Mouse (Mus musculus) liver, embryonic 13.5 days (tissue): ENCODE measurements around the gene Tssk4. TPM values are rescaled to one million over a fixed set of nuclear protein-coding genes. Genes with fewer than 3 reads are reported as not detected.

ENCODE experiments used
- ATAC-seq: fragments of 200-750 bp; cut with Nextera tagmentation; 2 replicates; pipeline ENCODE4 v1.8.0; 2017; ENCODE audit warnings: low read depth, mild to moderate bottlenecking, moderate number of reproducible peaks, moderate library complexity
- DNase-seq: peaks from one replicate; pipeline ENCODE4 v3.0.0; 2022
- H3K27ac ChIP-seq: fragments of 300-500 bp; sonication (generic); 2 replicates; pipeline ENCODE4 v1.5.1; 2015; ENCODE audit warnings: moderate library complexity, mild to moderate bottlenecking, inconsistent platforms
- H3K27me3 ChIP-seq: fragments of 300-500 bp; sonication (generic); 2 replicates; pipeline ENCODE4 v1.6.1; 2015; ENCODE audit warnings: mild to moderate bottlenecking, inconsistent platforms
- H3K36me3 ChIP-seq: fragments of 300-500 bp; sonication (generic); 2 replicates; pipeline ENCODE4 v1.6.1; 2015; ENCODE audit warnings: mild to moderate bottlenecking, inconsistent platforms
- H3K4me1 ChIP-seq: fragments of 300-500 bp; sonication (generic); replicated peaks from 2 replicates; pipeline ENCODE4 v1.6.1; 2015; ENCODE audit warnings: inconsistent platforms
- H3K4me2 ChIP-seq: fragments of 300-500 bp; sonication (generic); 2 replicates; pipeline ENCODE4 v1.6.1; 2015; ENCODE audit warnings: inconsistent platforms, mild to moderate bottlenecking, moderate library complexity
- H3K4me3 ChIP-seq: fragments of 300-500 bp; sonication (generic); replicated peaks from 2 replicates; pipeline ENCODE4 v1.5.1; 2015; ENCODE audit warnings: mild to moderate bottlenecking, inconsistent platforms
- H3K9ac ChIP-seq: fragments of 300-500 bp; sonication (generic); 2 replicates; pipeline ENCODE4 v1.6.1; 2015; ENCODE audit warnings: mild to moderate bottlenecking, inconsistent platforms
- H3K9me3 ChIP-seq: fragments of 300-500 bp; sonication (generic); replicated peaks from 2 replicates; pipeline ENCODE4 v1.6.1; 2016; ENCODE audit warnings: inconsistent platforms
- WGBS: fragments of 180-500 bp; shearing (Covaris S2); methylation state at CpG from one replicate; pipeline ENCODE4 v1.1.7; 2015; ENCODE audit not compliant: insufficient replicate concordance; 5-methylcytosine and 5-hydroxymethylcytosine counted together
- polyA plus RNA-seq: library from polyadenylated mRNA; unstranded; fragments of >200 nt; fragmentation: Nextera tagmentation; extraction: Ambion mirVana; gene quantifications from 2 replicates; pipeline ENCODE4 v1.2.1, GENCODE M21; 2015

Gene Tssk4
- polyA plus RNA-seq, 1 experiment from 2014 or later, result 0.27 TPM

- 17% methylated on average over 22 of the region's 22 CpGs for WGBS
- DNase-seq (peak; percentile 66), ATAC-seq (peak; percentile 56)
- peak overlapping the region; percentile 47 for H3K27ac ChIP-seq
- H3K4me3 ChIP-seq, result peak overlapping the region; percentile 51
- H3K27me3 ChIP-seq, result no peaks in the 10 kb centered on the region
- peaks cover 57% of the 10 kb centered on the region for H3K4me1 ChIP-seq
- no peaks in the 10 kb centered on the region for H3K36me3 ChIP-seq
- H3K4me2 ChIP-seq, result peak overlapping the region; percentile 77
- no peaks in the 10 kb centered on the region for H3K9me3 ChIP-seq
- peak overlapping the region; percentile 62 for H3K9ac ChIP-seq
These were observed 31.3 kb upstream of the Tssk4 start for GRCm38 (mm10) chr14:55618486-55619195.

DNA sequence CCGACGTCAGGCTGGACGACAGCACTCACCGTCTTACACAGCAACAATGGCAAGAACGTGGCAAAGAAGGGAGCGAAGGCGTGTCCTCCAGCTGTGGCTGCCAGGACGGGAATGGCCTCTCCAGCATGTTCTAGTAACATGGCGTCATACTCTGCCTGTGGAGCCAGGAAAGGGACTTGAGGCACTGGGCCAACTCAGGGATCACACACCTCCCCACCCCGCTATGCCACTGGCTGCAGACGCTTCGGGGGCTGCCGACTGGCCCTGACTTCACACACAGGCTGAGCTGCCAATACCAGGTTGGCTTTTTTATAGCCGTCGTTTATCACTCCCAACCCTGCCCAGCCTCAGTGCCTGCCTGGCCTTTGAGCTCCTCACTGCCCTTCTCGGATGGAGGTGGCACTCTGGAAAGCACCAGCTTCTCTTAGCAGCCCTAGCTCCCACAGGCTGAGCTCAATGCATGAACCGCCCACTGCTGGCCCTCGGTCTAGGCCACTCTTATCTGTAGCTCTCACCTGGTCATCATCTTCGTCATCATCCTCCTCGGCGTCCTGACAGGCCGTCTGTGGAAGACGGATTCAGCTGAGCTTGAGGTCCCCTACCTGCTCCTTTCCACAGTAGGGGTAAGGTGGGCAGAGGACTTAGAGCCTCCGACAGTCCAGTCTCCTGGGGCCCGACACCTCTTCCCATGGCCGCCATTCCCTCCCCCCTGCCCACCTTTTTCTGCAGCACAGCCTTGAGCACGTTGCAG, 21.7 kb upstream of the Tssk4 start:
- H3K36me3 ChIP-seq, result peaks cover 94% of the 10 kb centered on the region
- DNase-seq (no peak), ATAC-seq (peak; percentile 55)
- no peaks in the 10 kb centered on the region for H3K27me3 ChIP-seq
- H3K9ac ChIP-seq, result no peak overlapping the region
- H3K4me2 ChIP-seq, result no peak overlapping the region
- H3K9me3 ChIP-seq, result no peaks in the 10 kb centered on the region
- peaks cover 17% of the 10 kb centered on the region for H3K4me1 ChIP-seq
- H3K4me3 ChIP-seq, result no peak overlapping the region
- no peak overlapping the region; the same call in 1 of the 2 replicates for H3K27ac ChIP-seq
- WGBS, result 73% methylated on average over 27 of the region's 27 CpGs

DNA sequence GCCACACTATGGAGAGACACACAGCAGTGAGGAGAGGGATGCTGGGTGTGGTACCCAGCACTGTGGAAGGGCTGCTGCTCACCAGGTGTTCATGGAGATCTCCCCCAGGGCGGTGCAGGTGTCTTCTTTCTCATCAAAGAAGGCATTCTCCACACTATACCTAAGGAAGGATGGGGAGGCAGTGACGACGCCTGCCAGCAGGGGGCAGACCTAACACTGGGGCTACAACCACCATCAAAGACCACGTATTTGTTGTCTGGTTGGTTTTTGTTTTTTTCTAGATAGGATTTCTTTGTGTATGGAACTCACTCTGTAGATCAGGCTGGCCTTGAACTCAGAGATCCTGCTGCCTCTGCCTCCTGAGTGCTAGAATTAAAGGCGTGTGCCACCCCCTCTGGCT, 20.7 kb upstream of the Tssk4 start:
- ATAC-seq (no peak), DNase-seq (peak; percentile 40)
- WGBS, result 42% methylated on average over 5 of the region's 5 CpGs

DNA sequence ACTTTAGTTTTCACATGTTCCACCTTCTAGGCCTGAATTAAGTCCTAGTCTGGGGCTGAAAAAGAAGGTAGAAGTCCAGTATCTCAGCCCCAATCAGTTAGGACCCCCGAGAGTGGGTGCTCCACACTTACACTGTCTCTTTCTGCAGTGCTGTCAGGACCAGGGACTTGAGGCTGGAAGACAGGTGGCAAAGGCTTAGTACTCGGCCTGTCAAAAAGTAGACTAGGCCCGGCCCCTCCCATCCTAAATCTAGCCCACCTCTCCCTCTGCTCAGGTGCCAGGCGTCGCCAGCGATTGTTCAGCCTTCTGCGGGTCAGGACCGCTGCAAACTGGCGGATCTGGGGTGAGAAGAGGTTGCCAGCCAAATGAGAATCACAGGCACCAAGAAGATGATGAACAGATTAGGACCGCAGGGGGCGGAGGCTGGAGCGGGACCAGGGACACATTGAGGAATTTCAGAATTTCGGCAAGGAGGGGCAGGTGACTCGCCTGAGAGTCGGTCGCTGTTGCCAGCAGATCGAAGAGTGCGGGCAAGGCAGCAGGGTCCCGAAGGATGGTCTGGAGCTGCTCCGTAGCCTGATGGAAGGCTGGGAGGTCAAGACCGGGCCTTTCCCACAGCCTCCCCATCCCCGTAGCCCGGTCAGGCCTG, 15.0 kb upstream of the Tssk4 start:
- ATAC-seq (peak; percentile 39), DNase-seq (no peak)
- Histone ChIP-seq H3K9me3 (no peaks in the 10 kb centered on the region), H3K27ac (peak overlapping the region; percentile 67), H3K27me3 (no peaks in the 10 kb centered on the region), H3K4me1 (peaks cover 27% of the 10 kb centered on the region), H3K4me2 (peak overlapping the region; percentile 96), H3K36me3 (peaks cover 83% of the 10 kb centered on the region), H3K4me3 (peak overlapping the region; percentile 70), H3K9ac (peak overlapping the region; percentile 76)
- 3% methylated on average over 23 of the region's 23 CpGs for WGBS

More for the DNA sequence above, 20.7 kb upstream of the Tssk4 start:
- H3K27me3 ChIP-seq, result no peaks in the 10 kb centered on the region
- H3K4me1 ChIP-seq, result peaks cover 22% of the 10 kb centered on the region
- no peak overlapping the region for H3K27ac ChIP-seq
- no peak overlapping the region for H3K4me3 ChIP-seq
- H3K9me3 ChIP-seq, result no peaks in the 10 kb centered on the region
- no peak overlapping the region for H3K9ac ChIP-seq
- H3K36me3 ChIP-seq, result peaks cover 99% of the 10 kb centered on the region
- H3K4me2 ChIP-seq, result no peak overlapping the region

GRCm38 (mm10) chr14:55635523-55636007, 14.4 kb upstream of the Tssk4 start, which contains the start of gene Ipo4:
TSS of gene Ipo4 (minus strand) at chr14:55635957.
- no peaks in the 10 kb centered on the region for H3K9me3 ChIP-seq
- H3K4me3 ChIP-seq, result peak within 1 kb of the TSS; percentile 70
- ATAC-seq (peak; percentile 79), DNase-seq (peak; percentile 68)
- peak within 1 kb of the TSS; percentile 76 for H3K9ac ChIP-seq
- H3K27me3 ChIP-seq, result no peaks in the 10 kb centered on the region
- peak within 1 kb of the TSS; percentile 67 for H3K27ac ChIP-seq
- peak within 1 kb of the TSS; percentile 96 for H3K4me2 ChIP-seq
- WGBS, result 1% methylated on average over 33 of the region's 33 CpGs
- H3K4me1 ChIP-seq, result peaks cover 32% of the 10 kb centered on the region
- H3K36me3 ChIP-seq, result peaks cover 83% of the 10 kb centered on the region

DNA sequence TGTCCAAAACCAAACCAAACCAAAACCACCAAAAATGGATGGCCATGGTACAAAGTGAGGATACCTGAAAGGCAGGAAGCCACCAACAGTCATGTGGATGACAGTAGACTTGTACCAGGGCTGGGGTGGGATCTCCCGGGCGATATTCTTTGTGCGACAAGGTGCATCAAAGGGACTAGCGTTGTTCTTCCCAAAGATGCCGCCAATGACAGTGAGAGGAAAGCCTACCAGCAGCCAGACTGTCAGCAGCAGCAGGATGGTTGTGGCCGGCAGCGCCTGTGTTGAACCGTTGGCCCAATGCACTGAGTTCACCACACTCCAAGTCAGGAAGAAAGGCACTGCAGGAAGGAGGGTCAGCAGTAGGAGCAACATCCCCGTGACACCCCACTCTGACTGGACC, 12.2 kb upstream of the Tssk4 start, which contains the start of gene Gm49378:
TSS of gene Gm49378 (minus strand) at position 101 of the 400 bp plus-strand sequence.
- no peak for DNase-seq
- ATAC-seq, result no peak
- H3K4me2 ChIP-seq, result no peak within 1 kb of the TSS
- no peaks in the 10 kb centered on the region for H3K27me3 ChIP-seq
- no peak within 1 kb of the TSS for H3K4me3 ChIP-seq
- peaks cover 73% of the 10 kb centered on the region for H3K36me3 ChIP-seq
- H3K9ac ChIP-seq, result no peak within 1 kb of the TSS
- H3K9me3 ChIP-seq, result no peaks in the 10 kb centered on the region
- 92% methylated on average over 9 of the region's 9 CpGs for WGBS
- no peak within 1 kb of the TSS; the same call in 1 of the 2 replicates for H3K27ac ChIP-seq
- H3K4me1 ChIP-seq, result peaks cover 52% of the 10 kb centered on the region

DNA sequence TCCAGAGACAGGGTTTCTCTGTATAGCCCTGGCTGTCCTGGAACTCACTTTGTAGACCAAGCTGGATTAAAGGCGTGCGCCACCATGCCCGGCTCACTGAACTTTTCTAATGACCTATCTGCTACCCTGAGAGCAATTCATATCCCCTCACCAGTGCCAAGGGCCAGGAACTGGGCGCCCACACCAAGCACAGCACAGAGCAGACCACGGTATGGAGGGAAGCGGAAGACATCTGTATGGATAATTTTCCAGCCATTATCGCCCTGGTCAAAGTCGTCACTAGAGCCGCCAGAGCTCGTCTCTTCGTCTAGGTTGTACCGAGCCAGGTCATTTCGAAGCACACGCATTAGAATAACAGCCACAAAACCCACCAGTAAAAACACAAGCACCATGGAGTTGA, 9.2 kb upstream of the Tssk4 start:
- ATAC-seq, result no peak

GRCm38 (mm10) chr14:55641291-55641690, 8.7 kb upstream of the Tssk4 start:
- Histone ChIP-seq H3K9me3 (no peaks in the 10 kb centered on the region), H3K4me2 (peak overlapping the region; percentile 88), H3K27me3 (no peaks in the 10 kb centered on the region), H3K9ac (no peak overlapping the region), H3K27ac (no peak overlapping the region), H3K4me3 (peak overlapping the region; percentile 86; the same call in 1 of the 2 replicates), H3K36me3 (peaks cover 59% of the 10 kb centered on the region), H3K4me1 (peaks cover 51% of the 10 kb centered on the region)
- DNase-seq (no peak), ATAC-seq (no peak)
- 86% methylated on average over 13 of the region's 13 CpGs for WGBS

More for the DNA sequence above, 9.2 kb upstream of the Tssk4 start:
- no peak for DNase-seq
- Histone ChIP-seq H3K4me3 (no peak overlapping the region), H3K4me1 (peaks cover 50% of the 10 kb centered on the region), H3K36me3 (peaks cover 59% of the 10 kb centered on the region), H3K27ac (no peak overlapping the region), H3K27me3 (no peaks in the 10 kb centered on the region), H3K9me3 (no peaks in the 10 kb centered on the region), H3K9ac (no peak overlapping the region), H3K4me2 (no peak overlapping the region)
- 94% methylated on average over 14 of the region's 14 CpGs for WGBS

DNA sequence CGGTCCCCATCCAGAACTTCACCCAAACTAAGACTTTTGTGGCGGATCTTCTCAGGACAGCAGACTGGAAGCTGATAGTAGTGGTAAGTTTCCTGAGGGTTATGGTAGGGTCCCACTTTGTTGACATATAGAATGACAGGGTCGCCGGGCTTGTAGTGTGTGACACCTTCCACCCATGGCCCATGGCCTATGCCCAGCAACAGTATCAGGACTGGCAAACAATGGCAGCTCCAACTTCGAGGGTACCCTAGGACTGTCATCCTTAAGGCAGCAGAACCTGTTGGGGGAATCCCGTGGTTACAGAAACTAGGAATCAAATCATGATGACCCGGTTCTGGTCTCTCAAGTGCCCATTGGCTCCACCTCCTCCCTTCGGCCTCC, 7.3 kb upstream of the Tssk4 start:
- DNase-seq, result no peak
- H3K4me1 ChIP-seq, result peaks cover 53% of the 10 kb centered on the region
- H3K4me3 ChIP-seq, result peak overlapping the region; percentile 86
- no peaks in the 10 kb centered on the region for H3K27me3 ChIP-seq
- H3K4me2 ChIP-seq, result peak overlapping the region; percentile 88
- H3K9me3 ChIP-seq, result no peaks in the 10 kb centered on the region
- 16% methylated on average over 8 of the region's 8 CpGs for WGBS
- peak; percentile 11; the same call in 1 of the 2 replicates for ATAC-seq
- peak overlapping the region; percentile 97 for H3K9ac ChIP-seq
- H3K27ac ChIP-seq, result peak overlapping the region; percentile 90
- H3K36me3 ChIP-seq, result peaks cover 50% of the 10 kb centered on the region

DNA sequence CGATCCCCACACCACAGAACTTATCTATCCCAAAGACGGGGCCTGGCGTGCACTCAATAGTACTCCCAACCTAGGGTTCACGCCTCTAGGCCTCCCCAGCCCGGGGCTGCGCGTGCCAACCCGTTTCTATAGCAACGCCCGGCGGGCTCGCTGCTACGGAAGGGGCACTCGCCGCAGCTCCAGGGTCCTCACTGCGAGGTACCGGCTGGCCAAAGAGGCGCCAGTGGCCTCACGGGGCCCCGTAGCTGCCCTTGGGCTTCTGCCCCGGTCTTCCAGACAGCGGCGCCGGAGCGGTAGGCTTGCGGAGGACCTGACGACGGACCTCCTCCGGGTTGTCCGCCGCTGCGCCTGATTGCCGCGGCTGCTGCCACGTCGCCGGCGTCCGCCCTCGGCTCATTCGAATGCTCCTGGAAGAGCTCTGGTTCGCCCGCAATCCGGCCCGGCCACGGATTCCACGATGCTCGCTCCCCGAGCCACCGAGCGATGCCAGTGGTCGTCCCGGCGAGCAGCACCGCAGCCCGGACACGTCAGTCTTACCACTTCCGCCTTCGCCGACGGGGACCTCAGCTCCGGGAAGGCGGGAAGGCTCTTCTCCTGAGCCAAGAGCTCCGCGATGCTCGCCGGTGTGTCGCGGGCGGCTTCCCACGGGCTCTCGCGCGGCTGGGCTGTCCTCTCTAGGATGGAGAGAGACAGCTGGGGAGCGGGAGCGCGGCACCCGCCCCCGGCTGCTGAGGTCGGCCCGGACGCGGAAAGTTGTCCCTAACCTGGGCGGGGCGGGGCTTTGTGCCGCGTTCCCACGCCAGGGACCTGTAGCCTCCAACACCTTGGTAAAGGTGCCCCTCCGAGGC, 6.7 kb upstream of the Tssk4 start, which contains the start of gene Tm9sf1:
TSS of gene Tm9sf1 (minus strand) at position 747 of the 848 bp plus-strand sequence.
- under 1% methylated on average over 89 of the region's 89 CpGs for WGBS
- Histone ChIP-seq H3K4me1 (peaks cover 53% of the 10 kb centered on the region), H3K4me2 (peak within 1 kb of the TSS; percentile 88), H3K36me3 (peaks cover 44% of the 10 kb centered on the region), H3K9ac (peak within 1 kb of the TSS; percentile 97), H3K9me3 (no peaks in the 10 kb centered on the region), H3K27ac (peak within 1 kb of the TSS; percentile 90), H3K27me3 (no peaks in the 10 kb centered on the region), H3K4me3 (peak within 1 kb of the TSS; percentile 86)
- DNase-seq (peak; percentile 83), ATAC-seq (peak; percentile 87)
